Mouse (Mus musculus) myocyte (in vitro differentiated cells): ENCODE data around the gene Large1.

Source experiments
- CEBPB ChIP-seq: IDR thresholded peaks from 2 replicates; pipeline ENCODE4 v1.6.1; 2011; ENCODE audit warnings: mild to moderate bottlenecking, moderate library complexity; ENCODE audit not compliant: poor library complexity, insufficient read depth, severe bottlenecking
- MAX ChIP-seq: IDR thresholded peaks from one replicate; pipeline ENCODE4 v1.6.1; 2011; ENCODE audit warnings: low read depth, mild to moderate bottlenecking, control low read depth
- POLR2A ChIP-seq: IDR thresholded peaks from one replicate; pipeline ENCODE4 v1.6.1; 2011; ENCODE audit warnings: low read depth, mild to moderate bottlenecking, control low read depth, moderate library complexity; ENCODE audit not compliant: insufficient read length
- USF1 ChIP-seq: IDR thresholded peaks from one replicate; pipeline ENCODE4 v1.6.1; 2011; ENCODE audit warnings: low read depth, mild to moderate bottlenecking, control low read depth, moderate library complexity

DNA sequence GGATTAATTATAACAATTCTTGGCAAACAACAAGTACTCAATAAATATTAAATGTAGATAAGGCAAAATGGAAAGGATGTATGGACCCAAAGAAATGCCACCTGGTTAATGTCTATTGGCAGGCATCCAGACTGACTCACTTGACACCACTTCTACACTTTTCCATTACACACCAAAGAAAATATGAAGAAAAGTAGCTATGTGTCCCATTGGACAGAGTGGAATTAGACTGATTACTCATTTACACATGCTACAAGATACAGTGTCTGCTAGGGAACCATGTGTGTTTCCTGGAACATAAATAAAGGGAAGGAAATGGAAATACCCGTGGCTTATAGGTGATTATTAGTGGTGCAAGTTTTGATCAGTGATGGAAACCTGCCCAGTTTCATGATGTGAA, 521.0 kb downstream of the Large1 start:
- no peak for TF ChIP-seq CEBPB
- no peak for TF ChIP-seq MAX
- TF ChIP-seq POLR2A: no peak
- no peak for TF ChIP-seq USF1
